Mouse (Mus musculus) c-Kit-positive CD71-negative TER-119-negative erythroid progenitor cells, embryonic 14.5 days (primary cell): ENCODE data around the gene Pdia3.
A peak's percentile ranks its signal among the peaks of the same experiment; 100 is the strongest.
"Not testable (repeated sequence)": the region's sequence is repeated elsewhere in the genome, so short reads cannot be mapped to it uniquely, and the experiment has no call there.

ENCODE experiments used
- DNase-seq: peaks from one replicate; pipeline ENCODE4 v3.0.0-alpha.2; 2013; ENCODE audit warnings: low read depth

The Pdia3 gene

DNA sequence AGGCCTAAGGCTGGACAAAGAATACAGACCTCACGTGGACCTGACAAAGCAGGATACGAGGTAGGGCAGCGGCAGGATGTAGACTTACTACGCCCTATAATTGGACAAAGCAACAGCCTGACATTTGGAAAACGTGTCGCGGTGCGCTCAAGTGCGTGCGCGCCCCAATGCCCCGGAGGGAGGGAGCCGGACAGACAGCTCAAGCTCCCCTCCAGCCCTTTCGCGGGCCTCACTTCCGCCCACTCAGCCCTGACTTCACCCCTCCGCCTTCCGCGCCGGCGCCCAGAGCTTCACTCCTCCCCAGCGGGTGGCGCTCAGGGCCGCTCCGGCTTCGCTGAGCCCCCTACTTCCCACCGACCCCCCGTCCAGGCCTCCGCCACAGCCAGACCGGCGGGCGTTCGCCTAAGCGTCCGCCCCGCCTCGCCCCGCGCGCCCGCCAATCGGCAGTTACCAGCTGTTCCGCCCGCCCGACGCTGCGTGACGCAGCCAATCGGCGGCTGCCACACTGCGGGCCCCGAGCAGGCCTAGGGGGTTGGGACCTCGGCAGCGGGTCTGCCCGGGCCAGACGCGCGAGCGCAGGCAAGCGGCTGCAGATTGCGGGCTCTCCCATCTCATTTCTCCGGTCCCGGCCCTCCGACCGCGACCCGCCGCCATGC, at the start of gene Pdia3, which contains the start of gene Catsper2:
Gene Pdia3 (plus strand): TSS at position 389 of the 656 bp plus-strand sequence.
Gene Catsper2 (minus strand): TSS at position 406 of the 656 bp plus-strand sequence.
- DNase-seq: peak; percentile 83

DNA sequence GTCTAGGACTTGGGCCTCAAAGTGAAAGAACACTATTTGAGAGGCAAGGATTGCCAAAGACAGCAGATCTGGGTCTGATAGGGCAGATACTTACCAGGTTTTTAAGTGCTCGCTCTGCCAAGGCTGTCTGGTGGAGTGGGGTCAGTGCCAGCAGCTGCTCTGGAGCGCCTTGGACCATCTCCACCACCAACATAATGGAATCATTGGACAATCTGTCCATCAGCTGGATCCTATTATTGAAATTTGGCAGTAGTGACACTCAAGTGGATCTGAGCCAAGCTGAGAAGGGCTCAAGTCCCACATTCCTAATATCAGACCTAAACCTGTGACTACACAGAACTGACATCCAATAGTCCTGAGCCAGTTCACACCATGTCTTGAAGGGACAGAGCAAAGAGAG, 44.7 kb upstream of the Pdia3 start:
- no peak for DNase-seq

DNA sequence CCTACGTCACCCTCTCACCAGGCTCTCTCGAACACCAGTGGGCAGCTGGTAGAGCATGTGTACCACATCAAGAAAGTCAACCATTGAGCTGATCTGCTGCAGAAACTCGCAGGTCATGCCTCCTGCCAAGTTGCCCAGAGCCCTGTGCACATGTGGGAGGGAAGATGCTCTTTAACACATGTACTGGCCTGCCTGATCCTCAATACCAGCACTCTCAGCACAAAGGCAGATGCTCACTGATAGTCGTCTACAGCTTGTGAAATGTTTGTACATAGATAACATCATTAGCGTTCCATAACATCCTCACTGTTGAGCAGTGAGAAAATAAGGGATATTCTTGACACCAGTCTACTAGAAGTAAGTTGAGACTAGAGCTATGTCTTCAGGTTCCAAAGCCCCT, 42.7 kb upstream of the Pdia3 start:
- no peak for DNase-seq

DNA sequence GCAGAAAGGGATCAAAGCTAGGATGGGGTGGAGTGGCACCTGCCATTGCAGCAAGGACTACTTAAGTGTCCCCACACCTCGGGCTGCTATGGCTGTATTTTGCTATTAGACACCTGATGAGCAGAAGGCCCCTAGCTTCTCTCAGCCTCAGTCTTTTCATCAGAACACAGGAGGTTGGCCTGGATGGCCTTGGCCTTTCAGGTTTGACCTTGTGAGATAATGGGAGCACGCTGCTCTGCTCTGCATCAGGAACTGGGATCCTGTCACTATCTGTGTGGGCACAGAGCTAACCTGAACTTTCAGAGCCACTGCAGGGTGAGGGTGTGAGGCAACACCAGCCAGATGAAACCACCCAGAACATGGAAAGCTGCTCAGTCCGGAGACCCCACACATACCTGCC, 41.3 kb upstream of the Pdia3 start:
- DNase-seq: no peak

DNA sequence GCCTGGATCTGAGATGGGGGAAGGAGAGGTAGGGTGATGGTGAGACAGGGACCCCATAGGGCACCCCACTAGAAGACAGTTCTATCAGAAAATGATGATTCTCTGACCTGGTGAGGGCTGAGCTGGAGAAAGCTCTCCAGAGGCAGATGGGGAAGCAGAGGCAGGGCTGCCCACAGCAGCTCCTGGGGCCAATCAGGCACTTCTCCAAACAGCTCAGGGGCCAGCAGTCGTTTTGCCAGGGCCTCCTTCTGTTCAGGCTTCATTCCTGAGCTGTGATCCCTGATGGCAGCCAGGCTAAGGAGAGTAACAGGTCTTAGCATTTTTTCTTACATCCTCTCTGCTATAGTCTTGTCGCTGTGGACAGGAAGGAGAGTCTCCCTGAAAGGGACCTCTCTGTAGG, 38.8 kb upstream of the Pdia3 start:
- DNase-seq: no peak

DNA sequence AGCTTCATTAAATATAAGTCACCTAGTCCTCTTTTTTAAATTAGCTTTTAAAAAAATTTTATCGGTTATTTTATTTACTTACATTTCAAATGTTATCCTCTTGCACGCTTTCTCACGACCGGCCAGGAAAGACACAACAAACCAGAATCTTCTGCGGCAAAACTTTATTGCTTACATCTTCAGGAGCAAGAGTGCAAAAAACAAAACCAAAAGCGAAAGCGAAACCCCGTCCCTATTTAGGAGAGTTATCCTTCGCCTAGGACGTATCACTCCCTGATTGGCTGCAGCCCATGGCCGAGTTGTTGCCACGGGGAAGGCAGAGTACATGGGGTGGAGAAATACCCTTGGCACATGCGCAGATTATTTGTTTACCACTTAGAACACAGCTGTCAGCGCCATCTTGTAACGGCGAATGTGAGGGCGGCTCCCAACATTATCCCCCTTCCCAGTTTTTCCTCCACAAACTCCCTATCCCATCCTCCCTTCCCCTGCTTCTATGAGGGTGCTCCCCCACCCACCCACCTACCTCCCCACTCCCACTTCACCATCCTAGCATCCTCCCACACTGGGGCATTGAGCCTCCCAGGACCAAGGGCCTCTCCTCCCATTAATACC, 26.5 kb upstream of the Pdia3 start, which contains the start of gene Strc:
Gene Strc (minus strand): TSS at position 208 of the 615 bp plus-strand sequence.
- DNase-seq: not testable (repeated sequence)

DNA sequence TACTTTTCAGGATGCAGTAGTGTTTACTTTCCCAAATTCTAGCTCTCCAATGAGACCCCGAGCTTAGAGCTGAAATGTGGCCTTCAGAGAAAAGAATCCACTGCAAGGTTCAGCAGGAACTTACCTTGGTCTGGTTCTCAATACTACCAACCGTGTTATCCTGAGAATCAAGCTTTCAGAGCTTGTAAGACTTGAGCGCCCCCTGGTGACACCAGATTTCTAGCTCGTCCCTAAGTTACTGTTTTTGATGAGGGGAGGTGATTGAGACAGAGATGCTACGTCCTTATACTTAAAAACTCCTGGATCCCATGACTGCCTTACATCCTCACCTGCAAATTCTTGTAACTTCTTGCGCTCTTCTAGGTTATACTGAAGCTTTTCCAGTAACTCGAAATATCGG, 17.0 kb upstream of the Pdia3 start:
- peak; percentile 74 for DNase-seq

DNA sequence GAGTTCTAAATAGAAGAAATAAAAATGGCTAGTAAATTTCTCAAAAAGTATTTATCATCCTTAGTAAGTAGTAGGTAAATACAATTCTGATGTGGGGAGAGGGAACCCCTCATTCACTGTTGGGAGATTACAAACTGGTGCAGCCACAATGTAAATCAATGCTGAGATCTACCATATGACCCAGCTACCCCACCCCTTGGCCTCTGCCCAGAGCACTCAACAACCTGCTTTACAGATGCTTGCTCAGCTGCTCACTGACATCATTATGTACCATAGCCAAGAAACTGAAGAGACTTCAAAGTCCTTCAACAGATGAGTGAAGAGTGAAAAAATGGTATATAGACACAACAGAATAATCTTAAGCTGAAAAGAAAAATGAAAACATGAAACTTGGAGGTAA, 10.3 kb upstream of the Pdia3 start:
- DNase-seq: no peak

DNA sequence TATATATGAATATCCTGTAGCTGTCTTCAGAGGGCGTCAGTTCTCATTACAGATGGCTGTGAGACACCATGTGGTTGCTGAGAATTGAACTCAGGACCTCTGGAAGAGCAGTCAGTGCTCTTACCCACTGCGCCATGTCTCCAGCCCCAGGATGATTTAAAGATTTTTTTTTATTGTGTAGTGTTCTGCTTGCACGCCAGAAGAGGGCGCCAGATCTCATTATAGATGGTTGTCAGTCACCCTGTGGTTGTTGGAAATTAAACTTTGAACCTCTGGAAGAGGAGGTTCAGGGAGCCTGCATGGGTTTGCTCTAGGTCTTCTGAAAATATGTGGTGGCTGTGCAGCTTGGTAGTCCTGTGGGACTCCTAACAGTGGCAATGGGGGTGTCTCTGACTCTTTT, 5.4 kb upstream of the Pdia3 start:
- DNase-seq: peak; percentile 56

DNA sequence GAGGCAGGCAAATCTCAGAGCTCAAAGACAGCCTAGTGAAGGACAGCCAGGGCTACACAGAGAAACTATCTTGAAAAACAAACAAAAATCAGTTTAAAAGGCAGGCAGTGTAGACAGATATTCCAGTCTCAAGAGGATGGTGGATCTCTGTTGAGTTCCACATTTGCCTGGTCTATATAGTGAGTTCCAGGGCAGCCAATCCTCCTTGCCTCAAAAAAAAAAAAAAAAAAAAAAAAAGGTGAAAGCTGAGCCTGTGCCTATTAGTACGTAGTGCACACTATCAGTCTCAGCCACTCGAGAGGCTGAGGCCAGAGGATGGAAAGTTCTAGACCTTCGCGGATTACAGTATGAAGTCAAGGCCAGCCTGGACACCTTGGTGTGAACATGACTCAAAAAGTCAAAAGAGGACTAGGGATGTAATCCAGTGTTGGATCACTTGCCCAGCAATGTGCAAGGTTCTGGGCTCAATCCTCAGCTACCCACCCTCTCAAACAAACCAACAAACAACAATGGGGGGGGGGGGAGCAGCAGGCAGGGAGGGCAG, 660 bp upstream of the Pdia3 start:
- peak; percentile 22 for DNase-seq

DNA sequence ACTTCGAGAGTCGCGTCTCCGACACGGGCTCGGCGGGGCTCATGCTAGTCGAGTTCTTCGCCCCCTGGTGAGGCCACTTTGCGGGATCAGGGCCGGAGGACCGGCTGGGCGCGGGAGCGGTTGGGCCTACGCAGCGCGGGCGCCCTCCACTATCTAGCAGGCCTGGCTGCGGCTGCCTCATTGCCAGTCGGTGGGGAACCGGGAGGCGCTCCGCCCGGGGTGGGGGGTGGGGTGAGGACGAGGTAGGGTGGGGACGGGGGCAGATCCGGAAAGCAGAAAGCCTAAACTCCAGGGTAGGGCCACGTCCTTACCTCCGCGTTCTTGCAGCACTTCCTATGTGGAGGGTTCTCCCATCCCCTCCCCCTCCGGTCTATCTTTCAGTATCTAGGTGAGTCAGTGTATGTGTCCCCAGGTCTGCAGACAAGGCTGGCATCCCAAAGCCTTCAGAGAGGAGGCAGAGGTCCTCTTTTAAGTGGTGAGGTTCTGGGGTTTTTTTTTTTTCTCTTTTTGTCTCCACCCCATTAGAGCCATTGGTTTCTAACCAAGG, 637 bp downstream of the Pdia3 start:
- DNase-seq: peak; percentile 52

DNA sequence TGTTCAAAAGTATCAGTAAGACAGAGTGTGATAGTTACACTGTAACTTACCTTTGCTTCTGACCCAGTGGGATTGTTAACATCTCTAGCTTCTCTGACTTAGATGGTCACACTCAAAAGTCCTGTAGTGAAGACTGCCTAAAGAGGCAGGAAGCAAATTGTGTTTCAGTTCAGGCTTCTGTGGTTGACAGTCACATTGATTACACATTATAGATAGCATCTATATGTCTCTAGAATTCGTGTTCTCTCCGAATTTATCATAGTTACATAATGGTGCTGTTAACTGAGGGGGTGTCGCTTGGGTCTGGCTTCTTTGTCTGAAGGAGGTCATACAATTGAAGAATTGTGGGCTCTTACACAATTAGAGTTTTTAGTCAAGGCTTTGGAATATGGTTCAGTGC, 1.5 kb downstream of the Pdia3 start:
- DNase-seq: no peak

DNA sequence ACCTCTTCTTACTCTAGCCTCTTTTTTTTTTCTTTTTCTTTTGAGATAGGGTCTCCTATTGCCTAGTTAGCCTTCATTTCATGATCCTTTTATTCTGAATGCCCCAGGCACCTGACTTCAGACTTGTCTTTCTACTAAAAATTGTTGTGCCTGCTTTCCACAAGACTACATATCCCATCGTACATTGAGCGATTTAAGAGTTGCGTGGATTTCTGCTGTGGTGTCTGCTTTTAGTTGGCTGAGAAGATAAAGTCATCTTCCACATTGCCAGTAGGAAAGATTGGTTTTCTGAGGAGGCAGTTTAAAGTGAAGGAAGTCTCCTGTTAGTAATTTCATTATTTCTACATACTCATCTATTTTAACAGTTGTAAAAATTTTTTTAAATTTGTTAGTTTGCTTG, 2.0 kb downstream of the Pdia3 start:
- no peak for DNase-seq

DNA sequence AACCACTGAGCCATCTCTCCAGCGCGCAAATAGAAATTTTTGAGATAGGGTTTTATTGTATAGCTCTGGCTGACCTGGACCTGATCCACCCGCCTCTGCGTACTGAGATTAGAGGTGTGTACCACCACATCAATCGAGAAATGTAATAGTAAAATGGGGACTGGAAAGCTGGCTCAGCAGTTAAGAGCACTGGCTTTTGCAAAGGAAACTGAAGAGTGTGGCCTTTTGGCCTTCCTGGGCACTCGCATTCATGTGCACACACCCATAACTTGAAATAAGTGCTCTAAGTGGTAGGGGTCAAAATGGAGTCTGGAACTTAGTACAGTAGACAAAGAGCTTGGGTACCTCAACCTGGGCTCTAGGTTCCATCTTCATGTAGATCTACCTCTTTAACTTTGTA, 2.8 kb downstream of the Pdia3 start:
- no peak for DNase-seq

DNA sequence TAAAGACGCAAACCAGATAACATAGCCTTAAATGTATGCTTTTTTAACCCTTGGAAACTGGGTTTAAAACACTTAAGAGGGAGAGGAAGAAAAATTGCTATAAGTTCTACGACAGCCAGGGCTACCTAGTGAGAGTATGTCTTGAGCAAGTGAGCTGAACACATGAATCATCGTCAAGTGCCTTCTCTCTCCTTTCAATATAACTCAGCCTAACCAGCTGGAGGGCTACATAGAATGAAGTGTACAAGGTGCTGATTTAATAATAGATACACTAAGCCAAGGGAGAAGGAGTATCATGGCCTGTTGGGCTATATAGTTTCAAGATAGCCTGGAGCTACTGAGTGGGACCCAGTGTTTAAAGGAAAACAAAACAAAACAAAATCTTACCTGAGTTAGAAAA, 4.9 kb downstream of the Pdia3 start:
- DNase-seq: no peak

DNA sequence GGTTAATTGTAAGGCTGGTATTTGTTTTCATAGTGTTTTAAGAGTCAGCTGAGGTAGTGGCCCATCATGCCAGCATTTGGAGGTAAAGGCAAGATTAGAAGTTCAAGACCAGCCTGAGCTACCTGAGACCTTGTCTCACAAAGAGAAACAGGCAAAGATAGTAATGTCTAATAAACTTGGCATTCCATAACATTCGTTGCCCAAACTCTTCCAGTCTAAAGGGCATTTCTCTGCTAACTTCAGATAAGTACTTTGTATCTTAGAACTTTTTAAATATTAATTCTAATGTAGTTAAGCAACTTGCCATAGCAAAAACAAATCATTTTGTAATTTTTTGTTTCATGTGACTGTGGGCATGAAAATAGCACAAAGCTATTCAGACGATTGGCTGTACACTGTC, 9.6 kb downstream of the Pdia3 start:
- DNase-seq: no peak

DNA sequence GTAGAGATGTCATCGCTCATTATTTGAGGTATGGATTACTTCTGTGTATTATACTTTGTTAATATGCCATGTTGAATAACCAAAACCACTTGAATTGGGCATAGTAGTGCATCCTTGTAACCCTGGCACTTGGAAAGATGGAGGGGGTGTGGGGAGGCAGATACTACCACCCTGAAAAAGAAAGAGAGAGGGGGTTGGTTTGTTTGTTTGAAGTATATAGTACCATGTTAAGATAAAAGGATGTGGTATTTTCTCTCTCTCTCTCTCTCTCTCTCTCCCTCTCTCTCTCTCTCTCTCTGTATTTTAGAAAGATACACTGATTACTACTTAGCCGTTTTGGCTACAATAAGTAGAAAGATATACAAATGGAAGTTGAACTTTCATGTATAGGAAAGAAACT, 12.3 kb downstream of the Pdia3 start:
- DNase-seq: no peak

DNA sequence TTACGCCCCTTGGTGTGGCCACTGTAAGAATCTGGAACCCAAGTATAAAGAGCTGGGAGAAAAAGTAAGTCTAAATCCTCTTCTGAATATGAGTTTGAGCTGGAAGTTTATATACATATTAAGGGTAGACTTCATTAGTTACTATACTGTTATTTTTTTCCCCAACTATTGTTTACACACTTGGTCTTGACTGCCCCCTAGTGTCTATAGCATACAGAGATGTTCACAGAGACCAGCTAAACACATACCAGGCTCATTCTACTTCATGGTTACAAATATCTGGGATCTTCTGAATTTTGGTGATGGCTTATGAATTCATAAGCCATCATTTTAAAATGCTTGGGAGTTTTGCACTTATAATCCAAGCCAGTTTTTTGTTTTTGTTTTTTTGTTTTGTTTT, 21.3 kb downstream of the Pdia3 start:
- DNase-seq: no peak

DNA sequence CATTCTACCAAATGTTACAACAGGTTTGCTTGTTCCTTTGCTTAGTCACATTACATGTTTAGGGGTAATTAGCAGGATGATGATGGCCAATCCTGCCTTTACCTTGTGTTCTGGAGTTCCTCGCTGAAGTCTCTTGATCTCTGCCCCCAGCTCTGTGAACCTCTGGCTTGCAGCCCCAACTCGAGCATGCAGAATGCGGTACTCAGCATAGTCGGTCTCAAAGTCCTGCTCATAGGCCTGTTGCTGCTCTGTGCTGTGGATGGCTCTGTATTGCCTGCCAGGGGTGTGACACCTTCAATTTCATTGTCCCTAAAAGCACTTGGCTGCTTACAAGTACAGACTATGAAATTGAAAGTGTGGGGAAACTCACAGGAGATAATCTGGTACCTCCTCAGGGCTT, 26.2 kb downstream of the Pdia3 start:
- no peak for DNase-seq

DNA sequence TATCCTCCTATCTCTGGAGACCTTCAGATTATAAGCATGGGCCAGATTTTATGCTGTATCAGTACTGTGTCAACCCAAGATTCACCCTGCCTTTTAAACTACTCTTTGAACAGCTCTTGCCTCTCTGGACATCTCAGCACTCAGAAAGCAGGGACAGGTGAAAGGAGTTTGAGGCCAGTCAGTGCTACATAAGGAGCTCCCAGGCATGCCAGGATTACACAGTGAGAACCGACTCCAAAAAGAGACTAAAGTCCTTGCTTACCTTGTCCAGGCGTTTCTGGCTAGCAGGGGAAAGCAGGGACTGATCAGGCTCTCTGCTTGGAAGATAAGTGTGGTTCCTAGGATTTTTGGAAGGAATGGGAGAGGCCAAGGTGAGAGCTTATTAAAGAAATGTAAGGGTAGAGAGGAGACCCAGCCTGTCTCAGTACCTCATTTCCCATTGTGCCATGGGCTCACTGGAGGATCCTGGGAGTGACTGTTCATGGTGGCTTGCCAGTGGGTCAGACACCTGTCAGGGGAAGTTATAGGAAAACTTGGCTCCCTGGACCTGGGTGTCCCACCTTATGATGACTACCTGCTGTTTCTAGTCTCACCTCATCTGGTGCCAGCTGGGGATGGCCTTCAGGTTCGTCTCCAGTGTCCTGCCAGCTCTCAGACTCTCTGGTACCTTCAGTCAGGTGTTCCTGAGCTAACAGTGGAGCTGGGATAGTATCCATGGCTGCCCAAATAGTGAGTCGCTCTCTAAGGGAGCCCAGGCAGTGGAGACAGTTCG, 27.4 kb downstream of the Pdia3 start:
- no peak for DNase-seq

DNA sequence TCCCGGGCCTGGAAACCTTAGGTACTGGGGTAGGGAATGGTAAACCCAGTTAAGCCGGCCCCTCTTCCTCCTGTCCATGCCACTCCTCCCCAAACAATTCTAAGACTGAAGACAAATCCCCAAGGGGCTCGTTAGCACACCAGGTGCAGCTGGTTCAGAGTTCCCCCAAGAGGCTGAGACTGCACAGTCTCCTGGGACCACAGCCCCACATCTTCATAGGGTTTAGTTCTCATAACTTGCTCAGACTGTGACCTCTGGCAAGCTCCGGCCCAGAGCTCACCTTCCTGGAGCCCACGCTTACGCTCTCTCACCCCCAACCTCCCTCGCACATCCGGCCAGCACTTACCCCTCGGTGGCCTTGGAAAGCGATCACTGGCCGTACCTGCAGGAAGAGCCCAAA, 28.2 kb downstream of the Pdia3 start:
- no peak for DNase-seq

DNA sequence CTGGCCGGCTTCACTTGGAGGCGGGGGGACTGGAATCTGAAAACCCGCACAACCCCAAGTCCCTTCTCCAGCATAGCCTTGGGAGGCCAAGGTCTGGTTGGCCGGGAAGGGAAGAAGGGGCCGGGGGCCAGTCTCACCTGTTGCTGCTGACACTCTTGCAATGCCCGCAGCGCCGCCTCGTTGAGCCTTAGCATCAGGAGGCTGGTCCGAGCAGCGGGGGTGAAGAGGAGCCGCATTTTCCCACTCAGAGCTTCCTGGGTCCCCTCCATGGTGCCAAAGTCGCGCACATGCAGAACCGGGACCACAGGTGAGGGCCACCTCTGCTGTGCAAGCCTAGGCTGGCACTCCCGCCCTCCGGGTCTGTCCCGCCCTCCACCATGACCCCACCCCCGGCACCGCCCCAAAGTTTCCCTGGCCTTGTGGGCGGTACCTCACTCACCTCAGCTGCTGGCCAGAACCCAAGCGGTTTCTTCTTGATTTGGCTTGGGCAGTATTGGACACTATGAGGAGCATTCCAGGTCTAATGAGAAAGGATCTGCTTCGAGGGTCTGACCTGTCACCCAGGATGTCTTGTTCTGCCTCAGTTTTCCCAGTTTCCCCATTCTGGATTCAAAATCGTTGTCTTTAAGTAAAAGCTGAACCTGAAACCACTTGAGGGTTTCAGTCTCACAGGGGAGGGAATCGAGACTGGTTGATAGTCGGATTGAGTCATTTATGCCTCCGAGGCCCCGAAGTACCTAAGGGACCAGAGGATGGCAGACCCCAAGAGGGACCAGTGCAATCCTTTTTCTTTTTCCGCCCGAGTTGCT, 28.9 kb downstream of the Pdia3 start:
- no peak for DNase-seq
